In genomic region chr3:108458380-108458779, GRCm38 (mm10) we compare ENCODE assay signal across 9 mouse cellular contexts. TPM values are rescaled to one million over a fixed set of nuclear protein-coding genes. Genes with fewer than 3 reads are reported as not detected.
DNase-seq lines count a peak whose midpoint lies in the region; ATAC-seq lines count a peak whose summit lies in the region.
"Had no signal": no experiment of that assay in that cellular context is flagged by ENCODE, and none has a peak within 500 bp of the region (broad histone marks: within the 10 kb centered on the region; RNA-seq: fewer than 3 reads in every experiment).

No protein-coding gene starts in this region.

- H3K36me3 ChIP-seq in heart, embryonic 12.5 days = no peaks in the 10 kb centered on the region
- peaks cover 10% of the 10 kb centered on the region for H3K36me3 ChIP-seq in neural tube, embryonic 15.5 days
- H3K36me3 ChIP-seq in liver, embryonic 12.5 days = no peaks in the 10 kb centered on the region
- H3K36me3 ChIP-seq: midbrain, embryonic 15.5 days had no signal

- peak overlapping the region; percentile 50 for H3K4me2 ChIP-seq in heart, embryonic 12.5 days
- peak overlapping the region; percentile 13; the same call in 1 of the 2 replicates for H3K4me2 ChIP-seq in neural tube, embryonic 15.5 days
- peak overlapping the region; percentile 46 for H3K4me2 ChIP-seq in liver, embryonic 12.5 days
- H3K4me2 ChIP-seq: midbrain, embryonic 15.5 days had no signal

- 0 out of 2 replicates have a peak overlapping the region, but pooled peaks have one; percentile 8 for H3K4me3 ChIP-seq in heart, embryonic 12.5 days
- no peak overlapping the region for H3K4me3 ChIP-seq in neural tube, embryonic 15.5 days (replicated peaks)
- peak overlapping the region; percentile 25 for H3K4me3 ChIP-seq in liver, embryonic 12.5 days
- H3K4me3 ChIP-seq: midbrain, embryonic 15.5 days had no signal

- peak; percentile 29; the same call in 1 of the 2 replicates for ATAC-seq in heart, embryonic 12.5 days (ENCODE audit: insufficient number of reproducible peaks, low FRiP score)
- ATAC-seq in neural tube, embryonic 15.5 days (ENCODE audit: low FRiP score) = no peak
- ATAC-seq in liver, embryonic 12.5 days = no peak
- ATAC-seq: midbrain, embryonic 15.5 days had no signal

- WGBS in heart, embryonic 12.5 days = 42% methylated on average over 14 of the region's 14 CpGs
- WGBS in neural tube, embryonic 15.5 days = 57% methylated on average over 14 of the region's 14 CpGs
- WGBS in liver, embryonic 12.5 days (ENCODE audit: insufficient replicate concordance) = 45% methylated on average over 14 of the region's 14 CpGs

- peaks cover 7% of the 10 kb centered on the region; the same call in 1 of the 2 replicates for H3K4me1 ChIP-seq in heart, embryonic 12.5 days (replicated peaks)
- H3K4me1 ChIP-seq in neural tube, embryonic 15.5 days = no peaks in the 10 kb centered on the region
- H3K4me1 ChIP-seq in liver, embryonic 12.5 days = peaks cover 11% of the 10 kb centered on the region; the same call in 1 of the 2 replicates
- H3K4me1 ChIP-seq: midbrain, embryonic 15.5 days had no signal

- no peaks in the 10 kb centered on the region for H3K27me3 ChIP-seq in heart, embryonic 12.5 days (replicated peaks)
- no peaks in the 10 kb centered on the region for H3K27me3 ChIP-seq in neural tube, embryonic 15.5 days (replicated peaks)
- H3K27me3 ChIP-seq in liver, embryonic 12.5 days (replicated peaks) = 0 out of 2 replicates have a peak, but pooled peaks cover 7% of the 10 kb centered on the region
- H3K27me3 ChIP-seq: midbrain, embryonic 15.5 days had no signal

- no peak for DNase-seq in heart, postnatal 36 days
- no peak for DNase-seq in neural tube, embryonic 10.5 days (ENCODE audit: extremely low spot score, low spot score)
- DNase-seq in thymus, postnatal 4 days = peak; percentile 30
- no peak for DNase-seq in testis, postnatal 14 days (ENCODE audit: low spot score)
- no peak for DNase-seq in adrenal gland, postnatal 36 days

- no peaks in the 10 kb centered on the region for H3K9me3 ChIP-seq in heart, embryonic 12.5 days (replicated peaks)
- H3K9me3 ChIP-seq in neural tube, embryonic 15.5 days (replicated peaks) = no peaks in the 10 kb centered on the region
- no peaks in the 10 kb centered on the region for H3K9me3 ChIP-seq in liver, embryonic 12.5 days (replicated peaks)
- H3K9me3 ChIP-seq: midbrain, embryonic 15.5 days had no signal

- intact Hi-C loops in heart, postnatal 36 days (cut with DNase I) = loop anchor here (5.0 kb wide), 1 partner anchor 46 kb away; no protein-coding TSS in a partner anchor

- H3K27ac ChIP-seq in heart, embryonic 12.5 days (ENCODE audit: poor library complexity, severe bottlenecking) = no peak overlapping the region
- no peak overlapping the region for H3K27ac ChIP-seq in neural tube, embryonic 15.5 days (replicated peaks)
- H3K27ac ChIP-seq in liver, embryonic 12.5 days = no peak overlapping the region
- H3K27ac ChIP-seq: midbrain, embryonic 15.5 days had no signal

- H3K9ac ChIP-seq in heart, embryonic 12.5 days = no peak overlapping the region
- H3K9ac ChIP-seq in neural tube, embryonic 15.5 days (replicated peaks) = no peak overlapping the region
- peak overlapping the region; percentile 28; the same call in 1 of the 2 replicates for H3K9ac ChIP-seq in liver, embryonic 12.5 days
- H3K9ac ChIP-seq: midbrain, embryonic 15.5 days had no signal

RNA-seq across cellular contexts. Expression of gene Sars, which starts 13.4 kb away (rescaled TPM):
- polyA plus RNA-seq in heart, embryonic 12.5 days (2016; fragmentation: Nextera tagmentation; extraction: Ambion mirVana) = 95.8 and 98.1 TPM in 2 replicates
- 10 to 100 TPM; 82.6 to 83.9 TPM for total RNA-seq in heart, postnatal 36 days (2021)
- polyA plus RNA-seq in neural tube, embryonic 15.5 days (2015; fragmentation: Nextera tagmentation; extraction: Ambion mirVana) = 206 and 219 TPM in 2 replicates
- polyA plus RNA-seq in liver, embryonic 12.5 days (2016; fragmentation: Nextera tagmentation; extraction: Ambion mirVana) = 132 and 134 TPM in 2 replicates
- 100 to 1,000 TPM; 185 to 210 TPM for total RNA-seq in adrenal gland, postnatal 36 days (2021)

RNA-seq across cellular contexts. Expression of gene Celsr2, which starts 43.0 kb away (rescaled TPM):
- polyA plus RNA-seq in heart, embryonic 12.5 days (2016; fragmentation: Nextera tagmentation; extraction: Ambion mirVana) = 2.3 and 3.6 TPM in 2 replicates
- total RNA-seq in heart, postnatal 36 days (2021) = 1 to 10 TPM; 6.6 to 7.4 TPM
- 34.4 and 35.0 TPM in 2 replicates for polyA plus RNA-seq in neural tube, embryonic 15.5 days (2015; fragmentation: Nextera tagmentation; extraction: Ambion mirVana)
- 0.49 and 0.93 TPM in 2 replicates for polyA plus RNA-seq in liver, embryonic 12.5 days (2016; fragmentation: Nextera tagmentation; extraction: Ambion mirVana)
- 1 to 10 TPM; 5.6 to 8.1 TPM for total RNA-seq in adrenal gland, postnatal 36 days (2021)
